Mouse (Mus musculus) limb, embryonic 15.5 days (tissue): ENCODE results near the gene Cgn. TPM values are rescaled to one million over a fixed set of nuclear protein-coding genes. Genes with fewer than 3 reads are reported as not detected.

Source experiments
- ATAC-seq: fragments of 200-750 bp; cut with Nextera tagmentation; 2 replicates; pipeline ENCODE4 v1.8.0; 2017; ENCODE audit warnings: low read depth, moderate TSS enrichment; ENCODE audit not compliant: insufficient number of reproducible peaks, low FRiP score, low TSS enrichment
- H3K27ac ChIP-seq: fragments of 300-500 bp; sonication (generic); 2 replicates; pipeline ENCODE4 v1.5.1; 2015; ENCODE audit warnings: moderate library complexity, mild to moderate bottlenecking, inconsistent platforms
- H3K27me3 ChIP-seq: fragments of 300-500 bp; sonication (generic); 2 replicates; pipeline ENCODE4 v1.6.1; 2015; ENCODE audit warnings: inconsistent platforms
- H3K36me3 ChIP-seq: fragments of 300-500 bp; sonication (generic); 2 replicates; pipeline ENCODE4 v1.6.1; 2015; ENCODE audit warnings: inconsistent platforms
- H3K4me1 ChIP-seq: fragments of 300-500 bp; sonication (generic); 2 replicates; pipeline ENCODE4 v1.6.1; 2015; ENCODE audit warnings: inconsistent platforms
- H3K4me2 ChIP-seq: fragments of 300-500 bp; sonication (generic); 2 replicates; pipeline ENCODE4 v1.6.1; 2015; ENCODE audit warnings: mild to moderate bottlenecking, inconsistent platforms
- H3K4me3 ChIP-seq: fragments of 300-500 bp; sonication (generic); 2 replicates; pipeline ENCODE4 v1.5.1; 2015; ENCODE audit warnings: mild to moderate bottlenecking, inconsistent platforms
- H3K9ac ChIP-seq: fragments of 300-500 bp; sonication (generic); 2 replicates; pipeline ENCODE4 v1.6.1; 2015; ENCODE audit warnings: inconsistent platforms
- H3K9me3 ChIP-seq: fragments of 300-500 bp; sonication (generic); 2 replicates; pipeline ENCODE4 v1.6.1; 2016; ENCODE audit warnings: inconsistent platforms
- WGBS: fragments of 180-500 bp; shearing (Covaris S2); methylation state at CpG from one replicate; pipeline ENCODE4 v1.1.7; 2015; 5-methylcytosine and 5-hydroxymethylcytosine counted together
- polyA plus RNA-seq: library from polyadenylated mRNA; unstranded; fragments of >200 nt; fragmentation: Nextera tagmentation; extraction: Ambion mirVana; gene quantifications from 2 replicates; pipeline ENCODE4 v1.2.1, GENCODE M21; 2015

Cgn gene
- 16.7 and 16.9 TPM in 2 replicates for polyA plus RNA-seq

GRCm38 (mm10) chr3:94786367-94786835, at the start of gene Cgn:
Cgn (minus strand) TSS chr3:94786492.
- H3K4me1 ChIP-seq: peaks cover 14% of the 10 kb centered on the region
- no peaks in the 10 kb centered on the region for H3K36me3 ChIP-seq
- peak within 1 kb of the TSS; percentile 91 for H3K4me2 ChIP-seq
- H3K4me3 ChIP-seq: peak within 1 kb of the TSS; percentile 51
- ATAC-seq: peak; percentile 94
- no peaks in the 10 kb centered on the region for H3K9me3 ChIP-seq
- H3K27ac ChIP-seq: peak within 1 kb of the TSS; percentile 30; the same call in 1 of the 2 replicates
- H3K27me3 ChIP-seq: no peaks in the 10 kb centered on the region
- peak within 1 kb of the TSS; percentile 37 for H3K9ac ChIP-seq
- under 1% methylated on average over 35 of the region's 35 CpGs for WGBS

- no peak for ATAC-seq
- no peak overlapping the region for H3K27ac ChIP-seq
- H3K9me3 ChIP-seq: no peaks in the 10 kb centered on the region
- H3K27me3 ChIP-seq: no peaks in the 10 kb centered on the region
- 0 out of 2 replicates have a peak, but pooled peaks cover 4% of the 10 kb centered on the region for H3K4me1 ChIP-seq
- WGBS: 82% methylated on average over 3 of the region's 3 CpGs
- H3K4me3 ChIP-seq: no peak overlapping the region
- H3K4me2 ChIP-seq: no peak overlapping the region
- H3K9ac ChIP-seq: no peak overlapping the region
- H3K36me3 ChIP-seq: no peaks in the 10 kb centered on the region
Measured at GRCm38 (mm10) chr3:94835396-94835795, 49.1 kb upstream of the Cgn start.

GRCm38 (mm10) chr3:94833358-94833757, 47.1 kb upstream of the Cgn start:
- H3K27ac ChIP-seq: no peak overlapping the region
- ATAC-seq: no peak
- H3K4me1 ChIP-seq: no peaks in the 10 kb centered on the region
- H3K9ac ChIP-seq: no peak overlapping the region
- no peaks in the 10 kb centered on the region for H3K27me3 ChIP-seq
- H3K4me3 ChIP-seq: no peak overlapping the region
- no peaks in the 10 kb centered on the region for H3K9me3 ChIP-seq
- no peak overlapping the region for H3K4me2 ChIP-seq
- H3K36me3 ChIP-seq: no peaks in the 10 kb centered on the region

DNA sequence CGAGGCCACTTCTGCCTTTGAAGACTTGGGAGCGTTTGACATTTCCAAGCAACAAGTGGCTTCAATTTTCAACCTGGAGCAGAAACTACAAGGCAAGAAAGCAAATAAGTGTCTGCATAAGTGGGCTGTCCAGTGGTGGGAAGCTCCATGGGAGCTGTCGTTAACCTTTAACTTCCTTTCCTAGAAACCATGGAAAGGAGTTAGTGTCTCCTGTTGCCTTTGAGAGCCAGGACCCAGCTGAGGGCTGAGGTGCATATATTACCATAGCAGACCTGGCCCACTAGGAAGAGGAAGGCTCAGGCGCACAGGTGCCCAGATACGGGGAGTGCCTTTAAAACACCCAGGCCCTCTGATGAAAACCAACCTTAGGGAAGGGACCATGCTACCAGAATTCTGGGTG, 46.4 kb upstream of the Cgn start:
- no peaks in the 10 kb centered on the region for H3K9me3 ChIP-seq
- H3K27me3 ChIP-seq: no peaks in the 10 kb centered on the region
- H3K36me3 ChIP-seq: no peaks in the 10 kb centered on the region
- no peak overlapping the region for H3K9ac ChIP-seq
- WGBS: 73% methylated on average over 5 of the region's 5 CpGs
- H3K4me1 ChIP-seq: no peaks in the 10 kb centered on the region
- H3K4me3 ChIP-seq: no peak overlapping the region
- H3K27ac ChIP-seq: no peak overlapping the region
- no peak for ATAC-seq
- H3K4me2 ChIP-seq: no peak overlapping the region

DNA sequence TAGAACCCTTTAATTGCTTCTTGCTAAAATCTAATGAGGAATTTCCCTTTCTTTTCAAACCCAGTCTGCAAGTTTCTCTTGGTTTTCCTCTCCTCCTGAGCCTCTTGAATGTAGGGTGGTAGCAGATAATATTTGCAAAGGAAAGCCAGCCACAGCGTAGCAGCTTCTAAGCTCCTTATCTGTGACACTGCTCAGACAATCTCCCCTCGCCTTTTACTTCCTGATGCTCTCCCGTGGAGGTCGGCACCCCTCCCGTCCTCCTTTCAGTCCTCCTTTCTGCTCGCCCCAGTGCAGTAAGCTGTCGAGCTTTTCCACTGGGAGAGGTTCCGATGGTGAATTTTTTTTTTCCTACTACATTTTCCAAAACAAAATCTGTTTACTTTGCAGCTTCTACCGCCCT, 45.8 kb upstream of the Cgn start:
- no peak overlapping the region for H3K27ac ChIP-seq
- 29% methylated on average over 9 of the region's 9 CpGs for WGBS
- H3K4me2 ChIP-seq: no peak overlapping the region
- no peak overlapping the region for H3K9ac ChIP-seq
- no peaks in the 10 kb centered on the region for H3K27me3 ChIP-seq
- ATAC-seq: no peak
- H3K4me1 ChIP-seq: no peaks in the 10 kb centered on the region
- H3K9me3 ChIP-seq: no peaks in the 10 kb centered on the region
- H3K4me3 ChIP-seq: no peak overlapping the region
- H3K36me3 ChIP-seq: no peaks in the 10 kb centered on the region

DNA sequence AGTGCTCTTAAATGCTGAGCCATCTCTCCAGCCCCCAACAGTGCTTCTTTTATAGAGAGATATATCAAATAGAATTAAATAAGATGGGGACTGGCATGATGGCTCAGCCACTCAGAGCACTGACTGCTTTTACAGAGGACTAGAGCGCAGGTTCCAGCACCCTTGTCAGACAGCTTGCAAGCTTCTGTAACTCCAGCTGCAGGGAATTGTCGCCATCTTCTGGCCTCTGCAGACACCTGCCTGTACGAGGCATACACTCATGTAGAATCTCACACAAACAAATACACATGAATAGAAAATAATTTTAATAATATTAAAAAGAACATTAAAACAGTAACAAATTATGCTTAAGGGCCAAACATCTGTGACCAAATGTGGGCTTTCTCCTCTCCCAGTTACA, 37.8 kb upstream of the Cgn start:
- WGBS: 75% methylated on average over 3 of the region's 3 CpGs
- Histone ChIP-seq H3K9ac (no peak overlapping the region), H3K27me3 (no peaks in the 10 kb centered on the region), H3K4me1 (peaks cover 6% of the 10 kb centered on the region; the same call in 1 of the 2 replicates), H3K4me2 (no peak overlapping the region), H3K4me3 (no peak overlapping the region), H3K36me3 (no peaks in the 10 kb centered on the region), H3K9me3 (no peaks in the 10 kb centered on the region), H3K27ac (no peak overlapping the region)
- no peak for ATAC-seq

GRCm38 (mm10) chr3:94822082-94822481, 35.8 kb upstream of the Cgn start:
- no peak for ATAC-seq
- peaks cover 6% of the 10 kb centered on the region; the same call in 1 of the 2 replicates for H3K4me1 ChIP-seq
- H3K4me3 ChIP-seq: peak overlapping the region; percentile 64; the same call in 1 of the 2 replicates
- no peaks in the 10 kb centered on the region for H3K36me3 ChIP-seq
- H3K27me3 ChIP-seq: no peaks in the 10 kb centered on the region
- H3K9me3 ChIP-seq: no peaks in the 10 kb centered on the region
- H3K9ac ChIP-seq: no peak overlapping the region
- no peak overlapping the region for H3K27ac ChIP-seq
- WGBS: 76% methylated on average over 4 of the region's 4 CpGs
- 0 out of 2 replicates have a peak overlapping the region, but pooled peaks have one; percentile 68 for H3K4me2 ChIP-seq

DNA sequence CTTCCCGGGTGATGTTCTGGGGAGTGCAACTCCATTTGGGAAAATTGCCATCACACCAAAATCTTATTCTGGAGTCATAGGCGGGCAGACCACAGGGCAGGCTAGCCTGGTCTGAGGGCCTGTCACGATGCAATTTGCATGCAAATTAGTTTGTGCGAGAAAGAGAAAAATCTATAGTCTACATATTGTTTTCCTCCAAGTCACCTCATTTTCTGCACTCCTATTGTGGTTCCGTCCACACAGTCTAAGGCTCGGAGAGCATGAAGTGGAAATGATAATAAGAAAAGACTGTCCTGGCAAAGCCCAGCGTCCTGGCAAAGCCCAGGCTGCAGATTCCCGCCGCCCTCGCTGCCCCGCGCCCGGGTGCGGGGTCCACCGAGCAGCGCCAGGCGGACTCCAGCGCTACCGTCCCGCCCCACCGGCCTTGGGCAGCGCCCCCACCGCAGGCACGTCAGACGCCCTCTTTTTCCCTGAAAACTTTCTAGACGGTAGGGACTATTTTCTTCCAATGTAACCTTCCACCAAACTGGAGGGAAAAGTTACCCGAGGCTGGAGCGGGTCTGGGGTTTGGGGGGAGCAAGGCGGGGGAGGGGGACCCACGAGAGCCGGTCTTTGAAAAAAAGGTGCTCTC, 34.8 kb upstream of the Cgn start:
- ATAC-seq: peak; percentile 40; the same call in 1 of the 2 replicates
- Histone ChIP-seq H3K4me1 (no peaks in the 10 kb centered on the region), H3K27ac (peak overlapping the region; percentile 92), H3K36me3 (no peaks in the 10 kb centered on the region), H3K9ac (peak overlapping the region; percentile 83), H3K4me2 (peak overlapping the region; percentile 68), H3K4me3 (peak overlapping the region; percentile 64), H3K27me3 (no peaks in the 10 kb centered on the region), H3K9me3 (no peaks in the 10 kb centered on the region)
- 2% methylated on average over 31 of the region's 31 CpGs for WGBS

GRCm38 (mm10) chr3:94819452-94820425, 33.4 kb upstream of the Cgn start:
- Histone ChIP-seq H3K4me3 (no peak overlapping the region), H3K4me2 (no peak overlapping the region), H3K9me3 (no peaks in the 10 kb centered on the region), H3K9ac (no peak overlapping the region), H3K4me1 (no peaks in the 10 kb centered on the region), H3K36me3 (no peaks in the 10 kb centered on the region), H3K27me3 (no peaks in the 10 kb centered on the region), H3K27ac (no peak overlapping the region)
- WGBS: 63% methylated on average over 24 of the region's 24 CpGs
- no peak for ATAC-seq

DNA sequence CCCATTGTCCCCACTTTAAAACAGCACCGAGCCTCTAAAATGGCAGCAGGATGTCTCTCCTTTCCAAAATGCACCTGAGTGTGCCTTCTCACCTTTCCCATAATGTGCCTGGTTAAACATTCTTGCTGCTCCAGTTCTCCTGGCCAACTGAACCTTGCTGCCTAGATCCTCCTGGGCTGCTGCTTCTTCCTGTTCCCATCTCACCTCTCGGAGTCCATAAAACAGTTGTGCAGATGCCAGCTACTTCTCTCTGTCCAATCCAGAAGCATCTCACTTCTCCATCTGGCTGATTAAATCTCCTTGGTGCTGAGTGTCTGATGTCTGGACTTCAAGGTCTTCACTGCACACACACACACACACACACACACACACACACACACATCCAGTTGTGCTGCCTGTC, 31.4 kb upstream of the Cgn start:
- Histone ChIP-seq H3K4me1 (no peaks in the 10 kb centered on the region), H3K9ac (no peak overlapping the region), H3K27me3 (no peaks in the 10 kb centered on the region), H3K4me2 (no peak overlapping the region), H3K36me3 (no peaks in the 10 kb centered on the region), H3K9me3 (no peaks in the 10 kb centered on the region), H3K27ac (no peak overlapping the region), H3K4me3 (no peak overlapping the region)
- ATAC-seq: no peak
- WGBS: 80% methylated on average over 2 of the region's 2 CpGs

GRCm38 (mm10) chr3:94815603-94816002, 29.3 kb upstream of the Cgn start:
- Histone ChIP-seq H3K4me3 (no peak overlapping the region), H3K9ac (no peak overlapping the region), H3K4me1 (no peaks in the 10 kb centered on the region), H3K36me3 (no peaks in the 10 kb centered on the region), H3K27ac (no peak overlapping the region), H3K4me2 (no peak overlapping the region), H3K9me3 (no peaks in the 10 kb centered on the region), H3K27me3 (no peaks in the 10 kb centered on the region)
- ATAC-seq: no peak

- no peaks in the 10 kb centered on the region for H3K36me3 ChIP-seq
- no peaks in the 10 kb centered on the region for H3K27me3 ChIP-seq
- no peak overlapping the region for H3K4me3 ChIP-seq
- no peak overlapping the region for H3K4me2 ChIP-seq
- H3K9me3 ChIP-seq: no peaks in the 10 kb centered on the region
- no peak overlapping the region for H3K27ac ChIP-seq
- H3K4me1 ChIP-seq: no peaks in the 10 kb centered on the region
- no peak overlapping the region for H3K9ac ChIP-seq
- WGBS: 73% methylated on average over 4 of the region's 4 CpGs
- ATAC-seq: no peak
Measured at GRCm38 (mm10) chr3:94814663-94815062, 28.4 kb upstream of the Cgn start.
